Mouse (Mus musculus): ENCODE measurements at regions not wholly inside any gene's neighbourhood (a gene's known extent, or its start where the extent isn't known, plus 50 kb on each side); places are given as distances from the start of the nearest gene placed in this dataset.
A peak's percentile ranks its signal among the peaks of the same experiment; 100 is the strongest.

DNA sequence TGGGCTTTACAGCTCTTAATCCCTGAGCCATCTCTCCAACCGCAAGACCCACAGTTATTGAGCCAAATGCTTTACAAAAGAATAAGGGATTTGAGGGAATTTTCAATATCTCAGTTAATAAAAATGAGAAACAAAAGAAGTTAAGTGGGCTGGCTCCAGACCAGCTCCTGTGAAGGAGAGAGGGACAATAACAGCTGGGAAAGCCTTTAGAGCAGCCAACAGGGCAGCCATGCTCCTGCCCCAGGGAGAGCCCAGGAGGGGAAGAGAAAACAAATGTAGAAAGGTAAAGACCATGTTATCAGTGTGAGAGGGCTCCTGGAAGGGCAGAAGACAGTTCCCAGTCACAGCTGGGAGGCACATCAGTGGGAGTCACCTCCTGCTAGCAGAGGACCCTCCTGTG is 257.8 kb downstream of the Insig2 start:
- no peaks in the 10 kb centered on the region for H3K4me1 ChIP-seq (ENCODE audit: control insufficient read depth, low read depth, low read length)
- no peak for ATAC-seq (ENCODE audit: low read depth)

DNA sequence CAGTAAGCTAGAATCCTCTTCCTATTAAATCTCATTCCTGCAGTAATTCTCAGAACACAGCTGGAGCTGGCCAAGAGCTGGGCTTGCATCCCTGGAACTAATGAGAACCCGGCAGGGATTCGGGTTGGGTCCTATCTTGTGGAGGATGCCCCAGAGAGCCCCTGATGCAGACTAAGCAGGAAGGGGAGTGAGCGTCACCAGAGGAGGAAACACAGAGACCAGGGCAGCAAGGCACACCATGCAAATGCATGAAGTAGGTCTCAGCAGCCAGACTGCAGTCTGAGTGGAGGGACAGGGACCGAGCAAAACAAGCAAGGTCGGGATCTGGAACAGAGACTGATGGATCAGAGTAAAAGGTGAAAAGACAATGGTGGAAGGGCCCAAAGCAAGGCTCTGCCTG is 249.6 kb downstream of the Insig2 start:
- H3K27ac ChIP-seq (ENCODE audit: low read length): no peak overlapping the region
- H3K27me3 ChIP-seq (ENCODE audit: control insufficient read depth, insufficient read depth, low read depth, low read length): no peaks in the 10 kb centered on the region
- H3K4me2 ChIP-seq (ENCODE audit: low read depth, low read length): no peak overlapping the region
- no peaks in the 10 kb centered on the region for H3K9me3 ChIP-seq (replicated peaks; ENCODE audit: control insufficient read depth, low read length)
- WGBS (ENCODE audit: insufficient replicate concordance): 35% methylated on average over 5 of the region's 5 CpGs
- H3K36me3 ChIP-seq (ENCODE audit: control insufficient read depth, insufficient read depth): no peaks in the 10 kb centered on the region
- ATAC-seq (ENCODE audit: low read depth): no peak
- no peak overlapping the region for H3K9ac ChIP-seq (ENCODE audit: low read depth, low read length)
- no peaks in the 10 kb centered on the region for H3K4me1 ChIP-seq (ENCODE audit: control insufficient read depth, low read depth, low read length)
- H3K4me3 ChIP-seq (ENCODE audit: low read depth, low read length): no peak overlapping the region

More for the DNA sequence above, 257.8 kb downstream of the Insig2 start:
- H3K4me2 ChIP-seq (ENCODE audit: low read depth, low read length): no peak overlapping the region
- 50% methylated on average over 1 of the region's 1 CpGs for WGBS (ENCODE audit: insufficient replicate concordance)
- no peak overlapping the region for H3K27ac ChIP-seq (ENCODE audit: low read length)
- no peaks in the 10 kb centered on the region for H3K36me3 ChIP-seq (ENCODE audit: control insufficient read depth, insufficient read depth)
- H3K4me3 ChIP-seq (ENCODE audit: low read depth, low read length): no peak overlapping the region
- H3K27me3 ChIP-seq (ENCODE audit: control insufficient read depth, insufficient read depth, low read depth, low read length): no peaks in the 10 kb centered on the region
- H3K9me3 ChIP-seq (replicated peaks; ENCODE audit: control insufficient read depth, low read length): no peaks in the 10 kb centered on the region
- H3K9ac ChIP-seq (ENCODE audit: low read depth, low read length): no peak overlapping the region

DNA sequence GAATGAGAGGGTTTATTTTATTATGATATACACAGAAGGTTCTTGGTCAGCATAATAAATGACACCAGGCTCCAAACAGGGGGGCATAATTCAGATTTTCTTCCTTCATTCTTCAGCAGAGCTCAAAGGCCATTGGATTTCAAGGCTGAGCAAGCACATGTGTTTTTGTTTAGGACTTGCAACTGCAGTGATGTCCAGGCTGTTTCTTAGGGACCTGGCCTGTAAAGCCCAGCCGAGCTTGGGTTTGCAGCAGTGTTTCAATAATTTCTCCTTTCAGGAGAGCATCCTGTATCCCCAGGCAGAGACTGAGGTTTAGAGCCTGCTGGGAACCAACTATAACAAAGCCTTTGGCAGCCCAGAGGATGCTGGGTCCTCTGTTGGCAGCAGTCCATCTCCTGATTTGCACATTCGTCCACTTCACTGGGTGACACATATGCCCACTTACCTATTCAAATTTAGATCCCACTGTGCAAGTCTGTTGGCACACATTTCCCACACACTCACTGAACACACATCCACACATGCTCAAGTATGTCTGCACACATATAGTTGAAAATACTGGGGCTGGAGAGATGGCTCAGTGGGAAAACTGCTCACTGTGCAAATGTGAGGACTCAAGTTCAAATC is 247.2 kb downstream of the Insig2 start:
- H3K9me3 ChIP-seq (replicated peaks; ENCODE audit: control insufficient read depth, low read length): no peaks in the 10 kb centered on the region
- no peaks in the 10 kb centered on the region for H3K27me3 ChIP-seq (ENCODE audit: control insufficient read depth, insufficient read depth, low read depth, low read length)
- no peak overlapping the region for H3K27ac ChIP-seq (ENCODE audit: low read length)
- H3K9ac ChIP-seq (ENCODE audit: low read depth, low read length): no peak overlapping the region
- no peaks in the 10 kb centered on the region for H3K36me3 ChIP-seq (ENCODE audit: control insufficient read depth, insufficient read depth)
- no peak overlapping the region for H3K4me3 ChIP-seq (ENCODE audit: low read depth, low read length)
- WGBS (ENCODE audit: insufficient replicate concordance): 38% methylated on average over 2 of the region's 2 CpGs
- no peak overlapping the region for H3K4me2 ChIP-seq (ENCODE audit: low read depth, low read length)
- H3K4me1 ChIP-seq (ENCODE audit: control insufficient read depth, low read depth, low read length): no peaks in the 10 kb centered on the region
- ATAC-seq (ENCODE audit: low read depth): no peak

DNA sequence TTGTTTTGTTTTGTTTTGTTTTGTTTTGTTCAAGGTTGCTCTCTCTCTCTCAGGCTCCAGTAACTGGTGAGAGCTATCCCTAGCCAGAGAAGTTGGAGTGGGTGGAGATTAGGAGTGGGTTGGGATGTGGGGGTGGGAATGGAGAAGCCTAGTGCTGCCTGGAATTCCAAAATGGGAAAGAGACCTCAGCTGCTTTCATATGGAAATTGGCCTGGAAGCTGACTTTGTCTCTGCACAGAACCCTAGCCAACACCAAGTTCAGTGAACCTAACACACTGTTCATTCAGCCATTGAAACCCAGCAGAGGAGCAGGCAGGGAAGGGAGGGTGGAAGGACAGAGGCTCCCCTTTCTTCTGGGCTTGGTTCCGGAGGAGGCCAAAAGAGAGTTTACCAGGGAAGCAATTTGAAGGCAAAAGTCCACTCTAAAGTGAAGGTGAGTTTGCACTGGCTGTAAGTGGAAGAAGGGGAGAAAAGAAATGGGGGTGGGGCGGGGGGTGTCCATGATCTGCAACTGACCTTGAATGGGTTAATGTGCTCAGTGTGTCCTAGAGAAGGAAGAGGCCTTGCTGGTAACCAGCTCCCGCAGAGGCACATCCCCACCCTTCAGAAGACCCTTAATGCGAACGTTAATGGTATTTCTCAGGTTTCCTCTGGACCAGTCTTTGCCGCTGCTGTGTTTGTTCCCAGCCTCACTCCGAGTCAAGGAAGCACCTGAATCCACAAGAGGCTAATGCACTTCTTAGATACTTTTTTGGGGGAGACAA is 245.1 kb downstream of the Insig2 start:
- no peak overlapping the region for H3K4me2 ChIP-seq (ENCODE audit: low read depth, low read length)
- no peak overlapping the region for H3K9ac ChIP-seq (ENCODE audit: low read depth, low read length)
- no peak overlapping the region for H3K4me3 ChIP-seq (ENCODE audit: low read depth, low read length)
- 31% methylated on average over 7 of the region's 7 CpGs for WGBS (ENCODE audit: insufficient replicate concordance)
- no peaks in the 10 kb centered on the region for H3K27me3 ChIP-seq (ENCODE audit: control insufficient read depth, insufficient read depth, low read depth, low read length)
- H3K27ac ChIP-seq (ENCODE audit: low read length): no peak overlapping the region
- ATAC-seq (ENCODE audit: low read depth): no peak
- H3K4me1 ChIP-seq (ENCODE audit: control insufficient read depth, low read depth, low read length): no peaks in the 10 kb centered on the region
- H3K36me3 ChIP-seq (ENCODE audit: control insufficient read depth, insufficient read depth): no peaks in the 10 kb centered on the region
- H3K9me3 ChIP-seq (replicated peaks; ENCODE audit: control insufficient read depth, low read length): no peaks in the 10 kb centered on the region

DNA sequence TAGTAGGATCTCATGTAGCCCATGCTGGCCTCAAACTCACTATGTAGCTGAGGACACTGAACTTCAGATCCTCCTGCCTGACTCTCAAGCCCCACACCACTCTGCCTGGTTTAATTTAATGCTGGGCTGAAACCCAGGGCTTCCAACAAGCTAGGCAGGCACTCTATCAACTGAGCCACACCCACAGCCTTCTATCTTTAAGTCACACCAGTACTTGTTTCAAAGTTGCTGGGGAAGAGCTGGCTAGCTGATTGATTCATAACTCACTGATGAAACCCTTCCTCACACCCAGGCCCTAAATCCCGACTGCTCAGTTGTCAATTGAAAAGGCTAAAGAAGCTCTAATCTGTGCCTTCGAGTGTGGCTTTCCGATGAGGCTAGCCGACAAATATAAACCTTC is 241.8 kb downstream of the Insig2 start:
- Histone ChIP-seq H3K9ac (ENCODE audit: low read depth, low read length) (no peak overlapping the region), H3K4me3 (ENCODE audit: low read depth, low read length) (no peak overlapping the region), H3K4me2 (ENCODE audit: low read depth, low read length) (no peak overlapping the region), H3K36me3 (ENCODE audit: control insufficient read depth, insufficient read depth) (no peaks in the 10 kb centered on the region), H3K27me3 (ENCODE audit: control insufficient read depth, insufficient read depth, low read depth, low read length) (no peaks in the 10 kb centered on the region), H3K9me3 (replicated peaks; ENCODE audit: control insufficient read depth, low read length) (no peaks in the 10 kb centered on the region), H3K4me1 (ENCODE audit: control insufficient read depth, low read depth, low read length) (no peaks in the 10 kb centered on the region), H3K27ac (ENCODE audit: low read length) (no peak overlapping the region)
- WGBS (ENCODE audit: insufficient replicate concordance): 74% methylated on average over 4 of the region's 4 CpGs
- ATAC-seq (ENCODE audit: low read depth): 0 out of 2 replicates have a peak, but pooled peaks have one; percentile 21

DNA sequence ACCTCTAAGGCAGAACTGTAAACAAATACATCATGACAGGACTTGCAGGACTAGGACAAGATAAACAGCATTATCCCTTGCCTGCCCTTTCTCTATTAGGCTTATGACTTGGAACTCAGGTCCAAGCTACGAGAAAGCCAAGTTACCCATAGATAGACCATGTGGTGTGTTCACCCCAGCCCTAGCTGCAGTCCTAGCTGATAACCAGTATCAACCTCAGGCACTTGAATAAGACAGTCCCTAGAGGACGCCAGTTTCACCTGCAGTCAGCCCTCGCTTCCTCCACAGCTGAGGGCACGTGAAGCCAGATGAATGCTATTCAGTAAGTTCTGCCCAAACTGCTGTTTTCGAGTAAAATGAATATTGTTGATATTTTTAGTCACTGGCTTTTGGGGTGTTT is 239.5 kb downstream of the Insig2 start:
- H3K4me2 ChIP-seq (ENCODE audit: low read depth, low read length): no peak overlapping the region
- H3K4me3 ChIP-seq (ENCODE audit: low read depth, low read length): no peak overlapping the region
- H3K27me3 ChIP-seq (ENCODE audit: control insufficient read depth, insufficient read depth, low read depth, low read length): no peaks in the 10 kb centered on the region
- no peaks in the 10 kb centered on the region for H3K36me3 ChIP-seq (ENCODE audit: control insufficient read depth, insufficient read depth)
- 35% methylated on average over 5 of the region's 5 CpGs for WGBS (ENCODE audit: insufficient replicate concordance)
- ATAC-seq (ENCODE audit: low read depth): peak; percentile 77
- no peak overlapping the region for H3K9ac ChIP-seq (ENCODE audit: low read depth, low read length)
- H3K9me3 ChIP-seq (replicated peaks; ENCODE audit: control insufficient read depth, low read length): no peaks in the 10 kb centered on the region
- no peak overlapping the region for H3K27ac ChIP-seq (ENCODE audit: low read length)
- H3K4me1 ChIP-seq (ENCODE audit: control insufficient read depth, low read depth, low read length): no peaks in the 10 kb centered on the region

DNA sequence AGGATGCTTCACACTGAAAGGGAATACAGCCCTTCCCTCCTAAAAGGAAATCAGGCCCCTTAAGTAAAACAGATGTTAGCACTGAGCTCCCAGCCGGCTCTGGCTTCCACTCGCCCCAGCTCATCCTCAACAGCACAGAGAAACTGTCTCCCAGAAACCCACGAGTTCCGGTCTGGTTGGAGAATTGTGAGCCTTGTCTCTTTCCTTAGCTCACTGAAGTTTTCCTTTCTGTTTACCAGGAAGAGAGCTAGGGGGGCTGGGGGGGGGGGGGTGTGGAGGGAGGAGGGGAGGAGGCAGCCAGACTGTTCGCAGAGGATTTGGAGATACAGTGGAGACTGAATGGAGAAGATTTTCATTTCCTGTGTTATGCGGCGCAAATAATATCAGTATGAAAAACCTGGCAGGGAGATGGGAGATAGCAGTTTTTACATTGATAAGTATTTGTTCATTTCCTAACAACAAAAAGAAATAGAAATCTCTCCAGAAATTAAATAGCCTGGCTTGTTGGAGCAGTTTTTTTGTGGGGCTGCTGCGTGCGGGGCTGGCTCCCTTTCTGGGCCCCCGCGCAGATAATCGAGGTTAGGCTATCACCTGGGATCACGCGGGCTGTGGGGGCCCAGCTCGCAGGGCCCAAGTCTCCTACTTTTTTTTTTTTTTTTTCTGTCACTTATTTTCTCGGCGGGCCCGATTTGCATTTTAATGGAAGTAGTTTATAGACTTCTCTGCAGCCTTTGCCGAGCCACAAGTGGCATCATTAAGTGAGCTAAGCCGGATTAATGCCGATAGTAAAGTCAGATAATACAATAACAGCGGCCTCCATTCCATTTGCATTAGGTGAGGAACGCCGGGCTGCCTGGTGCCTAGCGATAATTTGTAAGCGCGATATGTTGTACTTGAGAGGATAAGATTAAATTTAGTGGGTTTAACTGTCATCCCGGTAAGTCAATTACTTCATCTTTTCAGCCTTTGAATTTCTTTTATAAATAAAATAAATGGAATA is 235.5 kb downstream of the Insig2 start:
- no peak overlapping the region for H3K9ac ChIP-seq (ENCODE audit: low read depth, low read length)
- no peaks in the 10 kb centered on the region for H3K9me3 ChIP-seq (replicated peaks; ENCODE audit: control insufficient read depth, low read length)
- no peak overlapping the region for H3K27ac ChIP-seq (ENCODE audit: low read length)
- H3K36me3 ChIP-seq (ENCODE audit: control insufficient read depth, insufficient read depth): no peaks in the 10 kb centered on the region
- H3K4me3 ChIP-seq (ENCODE audit: low read depth, low read length): peak overlapping the region; percentile 22
- H3K4me2 ChIP-seq (ENCODE audit: low read depth, low read length): peak overlapping the region; percentile 53
- WGBS (ENCODE audit: insufficient replicate concordance): 6% methylated on average over 28 of the region's 28 CpGs
- ATAC-seq (ENCODE audit: low read depth): peak; percentile 47; the same call in 1 of the 2 replicates
- no peaks in the 10 kb centered on the region for H3K27me3 ChIP-seq (ENCODE audit: control insufficient read depth, insufficient read depth, low read depth, low read length)
- H3K4me1 ChIP-seq (ENCODE audit: control insufficient read depth, low read depth, low read length): no peaks in the 10 kb centered on the region

DNA sequence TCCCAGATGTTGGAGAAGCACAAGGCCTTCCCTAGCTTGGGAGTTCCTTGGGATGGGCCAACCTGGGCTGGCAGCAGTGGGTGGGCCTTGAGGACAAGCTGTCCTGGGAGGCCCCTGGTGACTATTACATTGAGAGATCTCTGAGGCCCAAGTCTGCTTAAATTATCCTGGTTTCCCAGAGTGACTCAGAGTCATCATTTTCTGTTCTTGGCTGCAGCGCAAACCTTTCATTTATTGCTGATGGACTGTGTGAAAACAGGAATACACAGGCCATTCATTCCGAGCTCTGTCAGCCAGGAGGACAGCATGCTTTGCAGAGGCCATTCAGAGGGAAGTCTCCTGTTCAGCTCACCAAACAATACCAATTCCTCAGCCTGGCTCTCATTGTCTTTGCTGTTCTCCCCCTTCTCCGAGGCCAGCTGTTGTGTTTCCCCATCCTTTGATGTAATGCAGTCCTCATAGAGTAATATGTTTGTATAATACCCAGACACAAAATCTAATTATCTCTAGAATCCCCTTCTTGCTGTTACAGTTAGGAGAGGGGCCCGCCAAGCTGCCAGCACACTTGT is 220.5 kb downstream of the Insig2 start:
- Histone ChIP-seq H3K36me3 (ENCODE audit: control insufficient read depth, insufficient read depth) (no peaks in the 10 kb centered on the region), H3K4me3 (ENCODE audit: low read depth, low read length) (no peak overlapping the region), H3K4me2 (ENCODE audit: low read depth, low read length) (no peak overlapping the region), H3K27me3 (ENCODE audit: control insufficient read depth, insufficient read depth, low read depth, low read length) (no peaks in the 10 kb centered on the region), H3K4me1 (ENCODE audit: control insufficient read depth, low read depth, low read length) (no peaks in the 10 kb centered on the region), H3K9ac (ENCODE audit: low read depth, low read length) (no peak overlapping the region), H3K27ac (ENCODE audit: low read length) (no peak overlapping the region), H3K9me3 (replicated peaks; ENCODE audit: control insufficient read depth, low read length) (no peaks in the 10 kb centered on the region)
- ATAC-seq (ENCODE audit: low read depth): no peak
- WGBS (ENCODE audit: insufficient replicate concordance): 45% methylated on average over 4 of the region's 4 CpGs
